Mouse (Mus musculus) limb, embryonic 12.5 days (tissue): ENCODE measurements around the gene Ttc7b. TPM values are rescaled to one million over a fixed set of nuclear protein-coding genes. Genes with fewer than 3 reads are reported as not detected.
A peak's percentile ranks its signal among the peaks of the same experiment; 100 is the strongest.

ENCODE experiments used
- ATAC-seq: fragments of 200-750 bp; cut with Nextera tagmentation; 2 replicates; pipeline ENCODE4 v1.8.0; 2017; ENCODE audit warnings: low read depth, moderate TSS enrichment; ENCODE audit not compliant: insufficient number of reproducible peaks, insufficient read depth, low FRiP score, low TSS enrichment
- H3K27ac ChIP-seq: fragments of 300-500 bp; sonication (generic); 2 replicates; pipeline ENCODE4 v1.5.1; 2016; ENCODE audit warnings: mild to moderate bottlenecking, moderate library complexity
- H3K27me3 ChIP-seq: fragments of 300-500 bp; sonication (generic); 2 replicates; pipeline ENCODE4 v1.6.1; 2016; ENCODE audit warnings: mild to moderate bottlenecking, moderate library complexity
- H3K36me3 ChIP-seq: fragments of 300-500 bp; sonication (generic); 2 replicates; pipeline ENCODE4 v1.6.1; 2016; ENCODE audit warnings: mild to moderate bottlenecking, moderate library complexity
- H3K4me1 ChIP-seq: fragments of 300-500 bp; sonication (generic); replicated peaks from 2 replicates; pipeline ENCODE4 v1.6.1; 2016
- H3K4me2 ChIP-seq: fragments of 300-500 bp; sonication (generic); 2 replicates; pipeline ENCODE4 v1.6.1; 2016; ENCODE audit warnings: mild to moderate bottlenecking, moderate library complexity
- H3K4me3 ChIP-seq: fragments of 300-500 bp; sonication (generic); replicated peaks from 2 replicates; pipeline ENCODE4 v1.5.1; 2016; ENCODE audit warnings: mild to moderate bottlenecking
- H3K9ac ChIP-seq: fragments of 300-500 bp; sonication (generic); replicated peaks from 2 replicates; pipeline ENCODE4 v1.6.1; 2016; ENCODE audit warnings: mild to moderate bottlenecking, moderate library complexity
- H3K9me3 ChIP-seq: fragments of 300-500 bp; sonication (generic); 2 replicates; pipeline ENCODE4 v1.6.1; 2016; ENCODE audit warnings: mild to moderate bottlenecking, moderate library complexity
- WGBS: fragments of 180-500 bp; shearing (Covaris S2); methylation state at CpG from one replicate; pipeline ENCODE4 v1.1.7; 2016; 5-methylcytosine and 5-hydroxymethylcytosine counted together
- polyA plus RNA-seq: library from polyadenylated mRNA; unstranded; fragments of >200 nt; fragmentation: Nextera tagmentation; extraction: Ambion mirVana; gene quantifications from 2 replicates; pipeline ENCODE4 v1.2.1, GENCODE M21; 2016

Gene Ttc7b
- polyA plus RNA-seq, 1 experiment from 2014 or later: 4.8 TPM

GRCm38 (mm10) chr12:100488368-100488767, 32.3 kb downstream of the Ttc7b start:
- ATAC-seq: no peak
- H3K9ac ChIP-seq: no peak overlapping the region
- no peak overlapping the region for H3K4me2 ChIP-seq
- H3K27ac ChIP-seq: no peak overlapping the region
- H3K4me3 ChIP-seq: no peak overlapping the region
- no peaks in the 10 kb centered on the region for H3K9me3 ChIP-seq
- H3K36me3 ChIP-seq: peaks cover 64% of the 10 kb centered on the region
- H3K27me3 ChIP-seq: no peaks in the 10 kb centered on the region
- WGBS: 91% methylated on average over 5 of the region's 5 CpGs
- H3K4me1 ChIP-seq: no peaks in the 10 kb centered on the region

- Histone ChIP-seq H3K27me3 (no peaks in the 10 kb centered on the region), H3K4me2 (no peak overlapping the region), H3K9me3 (no peaks in the 10 kb centered on the region), H3K36me3 (peaks cover 58% of the 10 kb centered on the region), H3K4me1 (no peaks in the 10 kb centered on the region), H3K4me3 (no peak overlapping the region), H3K9ac (no peak overlapping the region), H3K27ac (no peak overlapping the region)
- 71% methylated on average over 6 of the region's 6 CpGs for WGBS
- no peak for ATAC-seq
Observed at GRCm38 (mm10) chr12:100486232-100486631, 34.4 kb downstream of the Ttc7b start.

GRCm38 (mm10) chr12:100483054-100483453, 37.6 kb downstream of the Ttc7b start:
- H3K4me2 ChIP-seq: no peak overlapping the region
- no peaks in the 10 kb centered on the region for H3K9me3 ChIP-seq
- H3K27me3 ChIP-seq: no peaks in the 10 kb centered on the region
- no peak overlapping the region for H3K9ac ChIP-seq
- no peak for ATAC-seq
- no peaks in the 10 kb centered on the region for H3K4me1 ChIP-seq
- peaks cover 35% of the 10 kb centered on the region for H3K36me3 ChIP-seq
- no peak overlapping the region for H3K4me3 ChIP-seq
- H3K27ac ChIP-seq: no peak overlapping the region
- WGBS: 88% methylated on average over 1 of the region's 1 CpGs

GRCm38 (mm10) chr12:100482255-100482654, 38.4 kb downstream of the Ttc7b start:
- no peak overlapping the region for H3K4me3 ChIP-seq
- WGBS: 81% methylated on average over 7 of the region's 7 CpGs
- no peak overlapping the region for H3K4me2 ChIP-seq
- ATAC-seq: no peak
- H3K9ac ChIP-seq: no peak overlapping the region
- H3K27ac ChIP-seq: no peak overlapping the region
- no peaks in the 10 kb centered on the region for H3K4me1 ChIP-seq
- no peaks in the 10 kb centered on the region for H3K27me3 ChIP-seq
- H3K9me3 ChIP-seq: no peaks in the 10 kb centered on the region
- H3K36me3 ChIP-seq: peaks cover 27% of the 10 kb centered on the region

- no peaks in the 10 kb centered on the region for H3K4me1 ChIP-seq
- H3K9me3 ChIP-seq: no peaks in the 10 kb centered on the region
- no peak overlapping the region for H3K9ac ChIP-seq
- WGBS: 81% methylated on average over 8 of the region's 8 CpGs
- no peak overlapping the region for H3K4me3 ChIP-seq
- no peak overlapping the region for H3K27ac ChIP-seq
- ATAC-seq: no peak
- H3K4me2 ChIP-seq: no peak overlapping the region
- H3K36me3 ChIP-seq: peaks cover 25% of the 10 kb centered on the region
- H3K27me3 ChIP-seq: no peaks in the 10 kb centered on the region
Observed at GRCm38 (mm10) chr12:100481443-100482026, 39.1 kb downstream of the Ttc7b start.

GRCm38 (mm10) chr12:100480642-100481442, 39.8 kb downstream of the Ttc7b start:
- Histone ChIP-seq H3K4me1 (no peaks in the 10 kb centered on the region), H3K4me2 (no peak overlapping the region), H3K9ac (no peak overlapping the region), H3K36me3 (peaks cover 21% of the 10 kb centered on the region), H3K4me3 (no peak overlapping the region), H3K27me3 (no peaks in the 10 kb centered on the region), H3K27ac (no peak overlapping the region), H3K9me3 (no peaks in the 10 kb centered on the region)
- WGBS: 87% methylated on average over 15 of the region's 15 CpGs
- no peak; the same call in 1 of the 2 replicates for ATAC-seq

GRCm38 (mm10) chr12:100479892-100480621, 40.6 kb downstream of the Ttc7b start:
- no peaks in the 10 kb centered on the region for H3K9me3 ChIP-seq
- no peaks in the 10 kb centered on the region for H3K27me3 ChIP-seq
- ATAC-seq: peak; percentile 71; the same call in 1 of the 2 replicates
- no peaks in the 10 kb centered on the region for H3K4me1 ChIP-seq
- H3K27ac ChIP-seq: no peak overlapping the region
- H3K4me2 ChIP-seq: no peak overlapping the region
- H3K4me3 ChIP-seq: no peak overlapping the region
- WGBS: 28% methylated on average over 7 of the region's 7 CpGs
- peaks cover 16% of the 10 kb centered on the region for H3K36me3 ChIP-seq
- H3K9ac ChIP-seq: no peak overlapping the region

- no peak overlapping the region for H3K4me2 ChIP-seq
- H3K4me1 ChIP-seq: no peaks in the 10 kb centered on the region
- H3K36me3 ChIP-seq: peaks cover 16% of the 10 kb centered on the region
- ATAC-seq: no peak
- no peak overlapping the region for H3K4me3 ChIP-seq
- H3K9me3 ChIP-seq: no peaks in the 10 kb centered on the region
- no peaks in the 10 kb centered on the region for H3K27me3 ChIP-seq
- 84% methylated on average over 10 of the region's 10 CpGs for WGBS
- H3K9ac ChIP-seq: no peak overlapping the region
- H3K27ac ChIP-seq: no peak overlapping the region
Observed at GRCm38 (mm10) chr12:100479270-100479869, 41.3 kb downstream of the Ttc7b start.

- no peak for ATAC-seq
- H3K27ac ChIP-seq: no peak overlapping the region
- no peaks in the 10 kb centered on the region for H3K9me3 ChIP-seq
- peaks cover 12% of the 10 kb centered on the region for H3K36me3 ChIP-seq
- no peaks in the 10 kb centered on the region for H3K4me1 ChIP-seq
- no peak overlapping the region for H3K4me3 ChIP-seq
- no peak overlapping the region for H3K4me2 ChIP-seq
- WGBS: 88% methylated on average over 6 of the region's 6 CpGs
- no peaks in the 10 kb centered on the region for H3K27me3 ChIP-seq
- H3K9ac ChIP-seq: no peak overlapping the region
Observed at GRCm38 (mm10) chr12:100478615-100479014, 42.0 kb downstream of the Ttc7b start.

GRCm38 (mm10) chr12:100478151-100478550, 42.5 kb downstream of the Ttc7b start:
- Histone ChIP-seq H3K9me3 (no peaks in the 10 kb centered on the region), H3K36me3 (peaks cover 8% of the 10 kb centered on the region), H3K27ac (no peak overlapping the region), H3K4me1 (no peaks in the 10 kb centered on the region), H3K4me2 (no peak overlapping the region), H3K27me3 (no peaks in the 10 kb centered on the region), H3K4me3 (no peak overlapping the region), H3K9ac (no peak overlapping the region)
- 85% methylated on average over 6 of the region's 6 CpGs for WGBS
- ATAC-seq: no peak

- H3K27me3 ChIP-seq: no peaks in the 10 kb centered on the region
- peaks cover 3% of the 10 kb centered on the region; the same call in 1 of the 2 replicates for H3K36me3 ChIP-seq
- no peak overlapping the region for H3K9ac ChIP-seq
- H3K4me3 ChIP-seq: no peak overlapping the region
- ATAC-seq: no peak
- no peak overlapping the region for H3K4me2 ChIP-seq
- H3K9me3 ChIP-seq: no peaks in the 10 kb centered on the region
- H3K4me1 ChIP-seq: no peaks in the 10 kb centered on the region
- no peak overlapping the region for H3K27ac ChIP-seq
- WGBS: 87% methylated on average over 6 of the region's 6 CpGs
Observed at GRCm38 (mm10) chr12:100477474-100477873, 43.2 kb downstream of the Ttc7b start.
